Mouse (Mus musculus) liver, adult (tissue): ENCODE data around the gene Smcr8.

Experiments used
- GATA4 ChIP-seq: IDR thresholded peaks from 2 replicates; pipeline ENCODE4 v1.6.1; 2014; ENCODE audit warnings: mild to moderate bottlenecking, low read length; ENCODE audit not compliant: insufficient replicate concordance

Smcr8 gene

DNA sequence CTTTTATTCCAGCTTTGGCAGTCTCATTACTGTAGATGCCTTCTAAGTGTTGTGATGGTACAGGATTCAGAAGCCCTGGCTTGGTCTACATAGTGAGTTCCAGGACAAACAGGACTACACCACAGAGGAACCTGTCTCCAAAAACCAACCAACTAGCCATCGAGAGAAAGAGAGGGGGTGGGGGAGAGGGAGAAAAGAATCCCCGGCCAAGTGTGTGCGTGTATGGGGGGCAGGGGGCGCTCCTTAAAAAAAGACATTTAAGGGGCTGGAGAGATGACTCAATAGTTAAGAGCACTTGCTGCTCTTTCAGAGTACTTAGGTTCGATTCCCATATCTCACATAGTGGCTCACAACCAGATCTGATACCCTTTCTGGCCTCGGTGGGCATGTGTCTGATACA, 1.7 kb upstream of the Smcr8 start:
- TF ChIP-seq GATA4 = no peak

DNA sequence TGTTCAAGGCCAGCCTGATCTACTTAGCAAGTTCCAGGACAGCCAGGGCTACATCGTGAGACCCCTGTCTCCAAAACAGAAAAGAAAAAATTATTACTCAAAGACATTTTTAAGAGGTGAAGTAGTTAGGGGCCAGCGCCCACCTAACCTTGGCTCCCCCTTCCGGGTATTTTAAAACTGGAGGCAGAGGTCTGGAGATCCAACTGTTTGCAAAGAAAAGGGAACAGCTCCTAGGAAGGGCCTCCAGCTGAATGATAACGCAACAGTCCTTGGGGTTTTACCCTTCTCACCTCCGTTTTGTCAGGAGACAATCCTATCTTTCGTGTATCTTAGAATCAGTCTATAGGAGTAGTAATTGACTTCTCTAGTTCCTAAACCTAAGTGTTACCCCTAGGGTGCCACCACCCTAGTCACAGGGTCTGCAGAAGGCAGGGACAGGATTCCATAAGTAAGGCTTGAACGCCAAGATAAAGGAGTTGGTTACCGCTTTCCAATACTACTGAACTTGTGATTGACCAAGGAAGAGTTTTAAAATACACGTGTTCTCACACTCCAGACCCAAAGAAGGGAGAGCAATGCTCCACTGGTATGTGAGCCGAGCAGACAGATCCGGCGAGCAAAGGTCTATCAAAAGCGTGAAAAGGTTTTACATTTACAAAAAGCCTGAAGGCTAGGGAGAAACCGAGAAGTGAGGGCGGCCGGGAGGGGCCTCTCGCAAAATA, 1.1 kb upstream of the Smcr8 start:
- TF ChIP-seq GATA4 = no peak

DNA sequence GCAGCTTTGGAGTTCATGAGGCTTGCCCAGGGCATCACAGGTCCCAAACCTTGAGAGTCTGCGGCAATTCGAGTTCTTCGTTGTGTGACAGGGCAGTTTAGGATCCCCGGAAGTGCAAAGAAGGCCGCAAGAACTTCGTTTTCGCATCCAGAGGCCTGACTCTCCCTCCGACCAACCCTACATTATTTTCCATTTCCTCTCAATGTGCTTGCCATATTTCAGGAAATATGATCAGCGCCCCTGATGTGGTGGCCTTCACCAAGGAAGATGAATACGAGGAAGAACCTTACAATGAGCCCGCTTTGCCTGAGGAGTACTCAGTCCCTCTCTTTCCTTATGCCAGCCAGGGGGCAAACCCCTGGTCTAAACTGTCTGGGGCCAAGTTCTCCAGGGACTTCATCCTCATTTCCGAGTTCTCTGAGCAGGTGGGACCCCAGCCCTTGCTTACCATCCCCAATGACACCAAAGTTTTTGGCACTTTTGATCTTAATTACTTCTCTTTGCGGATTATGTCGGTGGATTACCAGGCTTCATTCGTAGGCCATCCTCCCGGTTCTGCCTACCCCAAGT, 562 bp downstream of the Smcr8 start:
- no peak for TF ChIP-seq GATA4

DNA sequence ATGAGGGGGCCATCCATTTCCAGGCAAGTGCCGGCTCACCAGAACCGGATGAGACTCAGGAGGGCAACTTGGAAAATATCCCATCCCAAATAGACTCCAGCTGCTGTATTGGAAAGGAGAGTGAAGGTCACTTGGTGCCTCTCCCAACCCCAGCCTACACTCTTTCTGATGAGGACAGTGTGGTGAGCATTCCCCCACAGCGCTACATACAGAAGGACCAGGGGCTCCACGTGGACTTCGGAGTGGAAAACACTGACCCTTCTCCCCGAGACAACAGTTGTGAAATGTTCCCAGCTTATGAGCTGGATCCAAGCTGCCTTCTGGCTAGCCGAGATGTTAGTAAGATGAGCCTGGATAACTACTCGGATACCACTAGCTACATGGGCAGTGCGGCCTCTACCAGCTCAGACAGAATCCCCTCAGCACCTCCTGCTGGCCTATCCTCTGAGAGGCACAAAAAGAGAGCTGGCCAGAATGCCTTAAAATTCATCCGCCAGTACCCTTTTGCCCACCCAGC, 2.4 kb downstream of the Smcr8 start:
- TF ChIP-seq GATA4 = no peak

DNA sequence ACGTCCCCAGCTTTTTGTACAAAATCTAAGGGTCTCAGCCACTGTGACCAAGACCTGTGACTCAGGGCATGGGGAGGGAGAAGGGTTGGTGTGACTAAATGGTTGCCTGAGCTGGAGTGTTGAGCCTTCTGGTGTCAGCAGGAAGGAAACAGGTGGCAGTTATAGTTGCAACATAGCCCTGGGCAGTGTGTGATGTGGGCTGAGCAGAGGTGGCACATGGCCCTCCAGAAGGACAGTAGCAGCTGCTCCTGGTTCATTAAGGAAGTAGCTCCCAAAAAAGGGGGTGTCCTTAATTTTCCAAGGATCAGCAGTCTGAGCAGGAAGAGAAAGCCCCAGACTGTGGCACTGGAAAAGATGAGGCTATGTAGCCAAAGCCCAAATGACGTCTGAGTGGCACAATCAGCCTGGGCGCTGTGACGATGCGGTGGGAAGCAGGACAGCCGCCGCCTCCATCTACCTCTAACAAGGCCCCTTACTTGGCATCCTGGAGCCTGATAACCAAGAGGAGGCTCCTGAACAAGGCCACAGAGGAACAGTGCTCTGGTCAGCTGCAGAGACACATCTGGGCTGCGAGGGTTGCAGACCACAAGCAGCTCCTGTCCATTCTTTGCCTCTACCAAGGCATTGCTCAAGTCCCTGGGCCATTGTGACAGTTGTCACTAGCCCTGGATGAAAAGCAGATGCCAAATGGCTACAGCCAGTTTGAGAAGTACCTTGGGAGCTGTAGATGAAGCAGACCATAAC, 7.0 kb downstream of the Smcr8 start:
- TF ChIP-seq GATA4 = no peak

DNA sequence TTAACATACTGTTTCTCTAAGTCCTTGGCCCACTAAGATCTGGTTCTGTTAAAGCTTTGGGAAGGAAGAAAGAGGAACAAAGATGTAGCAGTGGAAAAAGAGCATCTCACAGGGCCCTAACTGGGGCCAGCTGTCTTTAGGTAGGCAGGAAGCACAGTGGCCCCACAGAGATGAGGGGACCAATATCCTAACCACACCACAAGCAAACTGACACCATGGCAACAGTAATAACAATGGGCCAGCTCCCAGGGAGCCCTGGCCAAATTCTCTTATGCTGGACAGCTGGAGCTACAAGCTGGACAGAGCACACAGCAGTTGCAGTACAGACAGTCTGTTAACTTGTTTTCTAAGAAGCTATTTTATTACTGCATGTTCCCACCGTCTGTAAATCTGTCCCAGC, 10.3 kb downstream of the Smcr8 start:
- TF ChIP-seq GATA4 = no peak

DNA sequence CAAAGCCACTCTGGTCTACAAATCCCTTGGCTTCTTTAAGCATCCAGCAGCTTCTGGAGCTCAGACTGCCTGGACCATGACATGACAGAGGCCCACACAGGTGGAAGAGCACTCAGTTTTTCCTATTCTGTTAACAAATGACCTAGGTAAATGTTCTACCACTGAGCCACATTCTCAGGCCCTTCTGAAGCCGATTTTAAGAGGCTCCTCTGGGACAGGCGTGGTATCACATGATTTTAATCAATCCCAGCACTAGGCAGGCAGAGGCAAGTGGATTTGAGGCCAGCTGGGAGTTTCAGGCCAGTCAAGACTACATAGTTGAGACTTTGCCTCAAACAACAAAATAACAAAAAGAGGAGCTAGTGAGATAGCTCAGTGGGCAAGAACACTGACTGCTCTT, 13.1 kb downstream of the Smcr8 start:
- TF ChIP-seq GATA4 = no peak

DNA sequence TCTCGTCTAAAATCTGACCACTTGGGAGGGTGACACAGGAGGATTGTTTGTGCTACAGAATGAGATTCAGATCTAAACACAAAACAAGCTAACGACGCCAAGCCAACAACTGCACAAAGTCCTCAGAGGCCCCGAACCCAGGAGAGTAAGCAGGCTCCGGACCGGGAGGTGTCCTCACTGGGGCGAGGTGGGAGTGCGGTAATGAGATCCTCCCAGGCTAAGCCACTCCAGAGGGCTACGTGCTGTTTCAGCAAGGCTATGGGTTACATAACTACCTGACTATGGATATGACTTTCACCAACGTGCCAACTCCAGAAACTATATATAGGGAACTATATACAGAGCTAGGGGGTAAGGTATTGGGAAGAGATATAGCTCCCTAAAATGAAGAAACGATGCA, 19.0 kb downstream of the Smcr8 start:
- no peak for TF ChIP-seq GATA4

DNA sequence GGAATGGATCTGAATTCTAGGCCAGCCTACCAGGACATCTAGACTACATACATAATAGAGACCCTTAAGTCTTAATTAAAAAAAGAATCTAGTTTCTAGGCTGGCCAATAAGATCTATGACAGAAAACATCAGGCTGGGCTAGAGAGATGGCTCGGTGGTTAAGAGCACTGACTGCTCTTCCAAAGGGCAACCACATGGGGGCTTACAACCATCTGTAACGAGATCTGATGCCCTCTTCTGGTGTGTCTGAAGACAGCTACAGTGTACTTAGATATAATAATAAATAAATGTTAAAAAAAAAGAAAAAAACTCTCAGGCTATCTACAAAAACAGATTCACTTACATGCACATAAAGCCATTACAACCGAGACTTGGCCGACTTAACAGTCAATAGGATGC, 22.7 kb downstream of the Smcr8 start:
- TF ChIP-seq GATA4 = no peak

DNA sequence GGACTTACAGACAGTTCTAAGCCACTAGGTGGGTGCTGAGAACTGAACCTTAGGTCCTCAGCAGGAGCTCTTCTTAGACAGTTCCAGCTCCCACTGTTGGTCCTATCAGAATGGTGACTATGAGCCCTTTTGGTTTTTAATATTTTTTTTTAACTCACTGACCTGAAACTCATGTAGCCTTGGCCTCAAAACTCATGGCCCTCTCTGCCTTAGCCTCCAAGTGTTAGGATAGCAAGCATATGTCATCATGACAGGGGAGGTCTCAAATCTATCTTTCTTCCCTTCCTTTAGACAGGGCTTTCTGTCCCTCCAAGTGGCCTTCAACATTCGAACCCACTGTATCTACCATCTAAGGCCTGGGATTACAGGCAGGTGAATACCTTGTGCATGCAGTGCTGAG, 23.6 kb downstream of the Smcr8 start:
- TF ChIP-seq GATA4 = no peak

DNA sequence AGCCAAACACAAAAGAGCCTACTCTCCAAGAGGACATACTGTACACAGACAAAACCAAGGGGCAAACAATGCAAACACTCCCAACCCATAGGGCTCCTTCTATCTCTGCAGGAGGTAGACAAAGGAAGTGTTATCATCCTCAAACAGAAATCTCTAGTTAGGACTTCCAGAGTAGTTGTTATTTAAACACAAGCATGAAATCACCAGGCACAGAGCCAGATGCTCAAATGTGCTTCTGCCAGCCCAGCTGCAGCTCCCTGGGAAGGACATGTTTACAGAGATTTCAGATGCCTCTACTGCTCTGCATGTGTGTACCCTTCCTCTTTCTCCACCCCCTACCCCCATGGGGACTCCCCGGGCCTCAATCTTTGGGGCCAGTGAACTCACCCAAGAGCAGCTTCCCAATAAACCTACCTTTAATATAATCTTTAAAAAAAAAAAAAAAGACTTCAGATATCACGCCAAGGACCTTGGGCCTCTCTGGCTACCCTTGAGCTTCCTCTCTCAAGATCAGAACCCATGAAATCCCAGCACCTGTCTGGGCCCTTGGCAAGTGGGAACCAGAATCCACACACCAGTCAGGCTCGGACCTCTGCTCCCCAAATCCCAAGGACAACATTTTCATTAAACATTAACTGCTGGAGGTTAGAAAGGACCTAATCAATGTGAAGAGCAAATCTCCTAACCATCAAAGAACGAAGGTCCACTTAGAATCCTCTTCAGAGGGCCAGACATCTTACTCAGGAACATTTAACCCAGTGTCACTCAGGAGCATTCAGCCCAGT, 31.2 kb downstream of the Smcr8 start:
- TF ChIP-seq GATA4 = no peak

DNA sequence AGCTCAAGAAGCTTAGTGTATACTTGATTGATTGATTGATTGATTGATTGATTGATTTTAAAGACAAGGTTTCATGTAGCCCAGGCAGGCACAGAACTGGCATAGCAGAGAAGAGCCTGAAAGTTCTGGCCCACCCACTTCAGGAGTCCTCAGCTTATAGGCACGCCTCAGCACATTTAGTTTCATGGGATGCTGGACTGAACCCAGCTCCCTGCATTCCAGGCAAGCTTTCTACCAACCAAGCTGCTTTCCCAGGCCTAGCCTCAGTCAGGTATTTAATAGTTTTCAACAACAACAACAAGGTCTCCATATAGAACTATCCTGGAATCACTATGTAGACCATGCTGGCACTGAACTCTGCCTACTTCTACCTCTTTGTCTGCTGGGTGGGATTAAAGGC, 32.2 kb downstream of the Smcr8 start:
- TF ChIP-seq GATA4 = no peak

DNA sequence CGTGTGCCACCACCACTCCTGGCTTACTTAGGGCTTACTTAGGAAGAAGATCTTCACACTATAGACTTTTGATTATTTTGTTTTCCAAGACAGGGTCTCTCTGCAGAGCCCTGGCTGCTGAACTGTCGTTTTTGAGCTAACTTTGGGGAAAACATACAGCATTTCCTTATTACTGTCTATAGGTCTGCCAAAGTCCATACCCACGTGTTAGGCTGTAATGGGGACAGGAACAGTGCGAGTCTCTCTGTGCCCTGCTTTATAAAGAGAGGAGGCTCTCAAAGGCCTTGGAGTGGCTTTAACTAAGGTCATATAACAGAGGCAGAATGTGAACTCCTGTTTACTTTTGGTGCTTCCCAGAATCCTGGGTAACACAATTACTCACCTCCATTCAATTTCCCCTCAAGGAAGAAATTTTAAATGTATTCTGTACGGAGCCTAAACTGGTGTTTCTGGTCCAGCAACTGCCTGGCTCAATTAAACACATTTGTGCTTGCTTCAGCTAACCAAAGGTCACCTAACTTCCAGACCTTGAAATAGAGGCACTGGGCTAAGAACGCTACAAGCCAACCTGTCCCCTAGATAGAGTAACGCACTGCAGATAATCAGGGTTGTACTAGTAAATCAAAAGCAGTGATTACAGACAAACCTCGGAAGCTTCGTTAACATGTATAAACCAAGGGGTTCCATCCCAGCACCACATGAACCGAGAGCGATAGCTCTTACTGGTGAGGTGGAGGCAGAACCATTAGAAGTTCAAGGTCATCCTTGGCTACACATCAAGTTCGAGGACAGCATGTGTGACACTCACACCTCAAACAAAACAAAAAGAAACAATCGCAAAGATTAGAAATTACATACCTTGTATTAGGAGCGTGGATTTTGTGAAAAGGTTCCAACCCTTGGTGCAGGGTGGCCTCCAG, 33.0 kb downstream of the Smcr8 start:
- no peak for TF ChIP-seq GATA4

DNA sequence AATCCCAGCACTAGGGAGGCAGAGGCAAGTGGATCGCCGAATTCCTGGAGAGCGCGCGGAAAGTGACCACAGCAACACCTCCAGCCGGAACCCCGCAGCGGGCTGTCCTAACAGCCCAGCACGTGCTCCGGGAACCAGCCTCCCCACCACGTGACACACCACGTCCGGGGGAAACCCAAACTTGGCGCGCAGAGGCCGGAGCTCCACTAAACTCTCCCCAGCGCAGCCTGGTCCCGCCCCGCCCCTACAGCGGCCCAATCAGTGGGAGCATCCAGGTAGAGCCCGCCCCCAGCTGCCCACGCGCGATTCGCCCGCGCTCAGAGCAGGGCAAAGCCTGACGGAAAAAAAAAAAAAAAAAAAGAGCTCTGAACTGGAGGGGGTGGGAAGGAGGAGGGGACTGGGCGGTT, 33.7 kb downstream of the Smcr8 start:
- no peak for TF ChIP-seq GATA4
